ENCODE assay signal across 17 mouse cellular contexts in the genomic region with DNA sequence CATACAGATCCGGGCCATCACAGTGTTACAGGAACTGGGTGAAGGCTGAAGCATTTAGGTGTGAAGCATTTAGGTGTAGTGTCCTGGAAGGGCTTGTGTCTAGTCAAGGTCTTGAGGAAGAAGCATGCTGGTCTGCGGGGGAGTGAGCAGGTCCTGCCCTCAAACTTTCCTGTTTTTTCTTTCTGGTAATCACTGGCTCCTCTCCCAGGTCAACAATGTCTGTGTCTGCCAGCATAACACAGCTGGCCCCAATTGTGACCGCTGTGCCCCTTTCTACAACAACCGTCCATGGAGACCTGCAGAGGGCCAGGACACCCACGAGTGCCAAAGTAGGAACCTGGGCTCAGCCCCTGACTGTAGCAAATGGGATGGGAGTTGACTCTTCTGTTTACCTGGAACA. TPM values are rescaled to one million over a fixed set of nuclear protein-coding genes. Genes with fewer than 3 reads are reported as not detected.
"Had no signal": no experiment of that assay in that cellular context is flagged by ENCODE, and none has a peak within 500 bp of the region (broad histone marks: within the 10 kb centered on the region; RNA-seq: fewer than 3 reads in every experiment).

No protein-coding gene starts in this region.

- H3K27ac ChIP-seq: intestine, embryonic 15.5 days; layer of hippocampus, adult 2 months; left cerebral cortex, adult 2 months; liver, embryonic 13.5 days; macrophage; midbrain, embryonic 12.5 days; stomach, postnatal 0 days had no signal

- H3K27me3 ChIP-seq: intestine, embryonic 15.5 days; liver, embryonic 13.5 days had no signal

- ATAC-seq: lung, postnatal 0 days; midbrain, embryonic 16.5 days had no signal

- H3K36me3 ChIP-seq: intestine, embryonic 15.5 days; liver, embryonic 13.5 days; midbrain, embryonic 12.5 days had no signal

- H3K9me3 ChIP-seq: intestine, embryonic 15.5 days; liver, embryonic 13.5 days; megakaryocyte, embryonic 14.5 days; midbrain, embryonic 12.5 days had no signal

- H3K4me3 ChIP-seq: intestine, embryonic 15.5 days; layer of hippocampus, adult 2 months; left cerebral cortex, adult 2 months; liver, embryonic 13.5 days; megakaryocyte, embryonic 14.5 days; midbrain, embryonic 12.5 days had no signal

- H3K9ac ChIP-seq: intestine, embryonic 15.5 days; liver, embryonic 13.5 days; lung, embryonic 14.5 days; midbrain, embryonic 12.5 days had no signal

- DNase-seq: layer of hippocampus, postnatal 36 days; liver, embryonic 13.5 days; lung, embryonic 14.5 days; right cerebral cortex, adult 18-20 months; right cerebral cortex, postnatal 14 days; right cerebral cortex, postnatal 4 days; thymus, adult 2 months; thymus, postnatal 14 days had no signal

- H3K4me2 ChIP-seq: intestine, embryonic 15.5 days; liver, embryonic 13.5 days; lung, embryonic 14.5 days; midbrain, embryonic 12.5 days had no signal

RNA-seq across cellular contexts. Expression of a gene that starts 42.4 kb away (rescaled TPM):
- polyA plus RNA-seq: macrophage had no signal
